Mouse (Mus musculus): ENCODE measurements around the gene Hmg20b.

Hmg20b gene

DNA sequence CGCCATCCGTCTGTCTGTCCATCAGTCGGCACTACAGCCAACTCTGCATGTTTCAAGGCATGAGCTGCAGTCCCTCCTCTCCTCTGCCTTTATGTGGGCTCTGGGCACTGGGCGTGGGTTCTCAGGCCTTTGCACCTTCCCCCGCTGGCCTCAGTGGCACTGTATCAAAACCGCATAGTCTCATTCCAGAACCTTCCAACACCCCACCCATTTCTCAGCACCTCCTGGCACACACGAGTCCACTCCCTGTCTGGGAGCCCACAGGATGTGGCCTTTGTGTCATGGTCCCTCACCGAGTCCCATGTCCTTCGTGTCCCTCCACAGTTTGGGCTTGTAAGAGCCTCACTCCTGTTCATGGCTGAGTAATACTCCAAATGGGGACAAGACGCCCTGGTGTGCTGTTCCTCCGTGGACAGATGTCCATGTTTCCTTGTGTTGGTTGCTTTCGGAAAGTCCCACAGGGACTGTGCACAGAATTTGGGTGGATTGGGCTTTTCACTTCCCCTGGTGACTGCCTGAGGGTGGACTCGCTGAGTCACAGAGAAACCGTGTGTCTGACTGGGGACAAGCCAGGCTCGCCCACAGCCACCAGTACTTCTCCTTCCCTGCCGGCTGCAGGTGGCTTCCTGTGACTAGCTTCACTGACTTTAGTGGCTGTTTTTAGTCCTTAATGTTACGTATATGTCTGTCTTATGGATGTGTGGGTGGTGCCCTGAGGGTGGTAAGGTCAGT is 51.7 kb downstream of the Hmg20b start:
- no peak for TF ChIP-seq GATA4 (IDR thresholded peaks at IDR 0.05; ENCODE audit: insufficient replicate concordance, low read length)

DNA sequence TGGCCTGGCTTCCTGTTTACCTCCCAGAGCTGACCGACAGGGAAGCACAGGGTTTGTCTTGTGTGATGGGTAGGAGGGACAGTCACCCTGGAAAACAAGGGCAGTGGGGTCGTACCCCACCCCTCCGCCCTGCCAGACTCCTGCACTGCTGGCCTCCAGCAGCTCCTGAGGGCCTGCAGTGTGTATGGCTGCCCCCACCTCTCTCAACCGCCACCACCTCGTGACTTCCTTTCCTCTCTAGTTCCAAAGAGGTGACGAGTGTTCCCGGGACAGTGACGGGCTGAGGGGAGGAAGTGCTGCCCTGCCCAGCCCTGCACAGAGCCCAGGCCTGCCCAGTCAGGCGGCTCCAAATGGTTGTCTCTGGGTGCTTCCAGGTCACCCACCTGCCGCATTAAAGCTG is 52.4 kb downstream of the Hmg20b start:
- TF ChIP-seq GATA4 (IDR thresholded peaks at IDR 0.05; ENCODE audit: insufficient replicate concordance, low read length), result no peak

DNA sequence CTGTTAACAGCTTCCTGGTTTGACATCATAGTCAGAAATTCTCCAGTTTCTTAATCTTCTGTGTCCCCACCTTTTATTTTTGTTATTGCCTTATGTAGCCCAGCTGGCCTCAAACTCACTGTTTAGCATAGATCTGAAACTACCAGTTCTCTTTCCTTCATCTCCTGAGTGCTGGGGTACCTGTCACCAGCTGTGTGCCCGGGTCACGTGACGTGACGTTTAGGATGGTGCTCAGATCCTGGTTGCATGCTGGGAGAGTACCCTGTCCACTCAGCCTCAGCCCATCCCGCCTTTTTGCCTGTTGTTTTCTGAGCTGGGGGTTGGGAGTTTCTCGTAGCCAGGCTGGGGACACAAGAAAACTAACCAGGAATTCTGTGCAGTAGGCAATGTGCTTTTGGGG is 53.0 kb downstream of the Hmg20b start:
- no peak for TF ChIP-seq GATA4 (IDR thresholded peaks at IDR 0.05; ENCODE audit: insufficient replicate concordance, low read length)
